Mouse (Mus musculus) liver, embryonic 15.5 days (tissue): Measurements from ENCODE around the gene Myb. TPM values are rescaled to one million over a fixed set of nuclear protein-coding genes. Genes with fewer than 3 reads are reported as not detected.

ENCODE experiments used
- ATAC-seq: fragments of 200-750 bp; cut with Nextera tagmentation; 2 replicates; pipeline ENCODE4 v1.8.0; 2017; ENCODE audit warnings: moderate number of reproducible peaks, mild to moderate bottlenecking, moderate library complexity; ENCODE audit not compliant: insufficient read depth
- H3K27ac ChIP-seq: fragments of 300-500 bp; sonication (generic); replicated peaks from 2 replicates; pipeline ENCODE4 v1.5.1; 2015; ENCODE audit warnings: mild to moderate bottlenecking, inconsistent platforms
- H3K27me3 ChIP-seq: fragments of 300-500 bp; sonication (generic); 2 replicates; pipeline ENCODE4 v1.6.1; 2015; ENCODE audit warnings: mild to moderate bottlenecking, inconsistent platforms
- H3K36me3 ChIP-seq: fragments of 300-500 bp; sonication (generic); replicated peaks from 2 replicates; pipeline ENCODE4 v1.6.1; 2015; ENCODE audit warnings: moderate library complexity, mild to moderate bottlenecking, inconsistent platforms
- H3K4me1 ChIP-seq: fragments of 300-500 bp; sonication (generic); replicated peaks from 2 replicates; pipeline ENCODE4 v1.6.1; 2015; ENCODE audit warnings: inconsistent platforms
- H3K4me2 ChIP-seq: fragments of 300-500 bp; sonication (generic); 2 replicates; pipeline ENCODE4 v1.6.1; 2015; ENCODE audit warnings: moderate library complexity, mild to moderate bottlenecking, inconsistent platforms
- H3K4me3 ChIP-seq: fragments of 300-500 bp; sonication (generic); replicated peaks from 2 replicates; pipeline ENCODE4 v1.5.1; 2015; ENCODE audit warnings: mild to moderate bottlenecking, inconsistent platforms
- H3K9ac ChIP-seq: fragments of 300-500 bp; sonication (generic); 2 replicates; pipeline ENCODE4 v1.6.1; 2015; ENCODE audit warnings: moderate library complexity, mild to moderate bottlenecking, inconsistent platforms
- H3K9me3 ChIP-seq: fragments of 300-500 bp; sonication (generic); replicated peaks from 2 replicates; pipeline ENCODE4 v1.6.1; 2016; ENCODE audit warnings: inconsistent platforms
- WGBS: fragments of 180-500 bp; shearing (Covaris S2); methylation state at CpG from one replicate; pipeline ENCODE4 v1.1.7; 2015; ENCODE audit warnings: mixed read lengths; ENCODE audit not compliant: insufficient replicate concordance; 5-methylcytosine and 5-hydroxymethylcytosine counted together
- polyA plus RNA-seq: library from polyadenylated mRNA; unstranded; fragments of >200 nt; fragmentation: Nextera tagmentation; extraction: Ambion mirVana; gene quantifications from 2 replicates; pipeline ENCODE4 v1.2.1, GENCODE M21; 2015

The Myb gene
- polyA plus RNA-seq, 1 experiment from 2014 or later, result 9.7 TPM

- H3K4me2 ChIP-seq, result no peak overlapping the region
- ATAC-seq, result no peak
- WGBS, result 90% methylated on average over 1 of the region's 1 CpGs
- H3K9me3 ChIP-seq, result no peaks in the 10 kb centered on the region
- no peak overlapping the region for H3K4me3 ChIP-seq
- no peak overlapping the region for H3K9ac ChIP-seq
- no peaks in the 10 kb centered on the region for H3K27me3 ChIP-seq
- peaks cover 4% of the 10 kb centered on the region; the same call in 1 of the 2 replicates for H3K4me1 ChIP-seq
- no peaks in the 10 kb centered on the region for H3K36me3 ChIP-seq
- H3K27ac ChIP-seq, result no peak overlapping the region
These were observed 84.6 kb downstream of the Myb start for GRCm38 (mm10) chr10:21076137-21076536.

Other genes with a start within 250 kb of the Myb start
- gene Ahi1, start 208.4 kb downstream of the Myb start, polyA plus RNA-seq, result 3.7 and 4.1 TPM in 2 replicates
- 56.8 and 56.9 TPM in 2 replicates for gene Hbs1l, start 135.0 kb upstream of the Myb start, polyA plus RNA-seq
- 33.8 and 40.0 TPM in 2 replicates for gene Aldh8a1, start 216.3 kb upstream of the Myb start, polyA plus RNA-seq